In the genomic region with DNA sequence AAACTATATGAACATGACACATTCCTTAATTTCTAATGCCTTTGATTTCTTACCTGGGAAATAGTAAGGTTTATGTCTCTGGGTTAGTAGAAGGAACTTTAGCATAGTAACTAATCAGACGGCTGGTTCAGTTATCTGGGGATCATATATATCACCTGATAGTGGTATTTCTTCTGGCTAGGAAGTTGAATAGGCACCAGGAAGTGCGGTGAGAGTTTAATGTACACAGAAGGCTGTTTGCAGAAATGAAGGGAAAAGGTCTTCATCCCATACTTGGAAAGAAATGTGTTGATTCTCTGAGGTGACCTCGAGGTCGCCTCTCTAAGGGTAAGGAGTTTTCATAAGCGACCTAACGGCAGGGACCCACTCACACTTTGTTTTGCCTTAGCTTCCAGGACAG, we compare ENCODE assay signal across 7 mouse cellular contexts. TPM values are rescaled to one million over a fixed set of nuclear protein-coding genes. Genes with fewer than 3 reads are reported as not detected.
A peak's percentile ranks its signal among the peaks of the same experiment; 100 is the strongest.
DNase-seq lines count a peak whose midpoint lies in the region; ATAC-seq and TF ChIP-seq lines count a peak whose summit lies in the region.

No protein-coding gene starts in this region.

- peaks cover 13% of the 10 kb centered on the region; the same call in 1 of the 2 replicates for H3K27me3 ChIP-seq in hindbrain, embryonic 11.5 days (ENCODE audit: control insufficient read depth, insufficient read depth, low read length)
- H3K27me3 ChIP-seq in liver, postnatal 0 days (ENCODE audit: insufficient read depth, low read length), result peaks cover 14% of the 10 kb centered on the region

- TF ChIP-seq CTCF in liver, postnatal 0 days (IDR thresholded peaks at IDR 0.05; ENCODE audit: low read depth), result no peak

- 21% methylated on average over 6 of the region's 6 CpGs for WGBS in hindbrain, embryonic 11.5 days
- 19% methylated on average over 6 of the region's 6 CpGs for WGBS in liver, postnatal 0 days (ENCODE audit: insufficient replicate concordance)

- TF ChIP-seq EP300 in liver, postnatal 0 days (IDR thresholded peaks at IDR 0.05; ENCODE audit: low read depth), result no peak

- no peak for ATAC-seq in hindbrain, embryonic 11.5 days (ENCODE audit: low FRiP score)
- no peak for ATAC-seq in liver, postnatal 0 days

- no peak overlapping the region for H3K9ac ChIP-seq in hindbrain, embryonic 11.5 days (ENCODE audit: low read depth, low read length)
- H3K9ac ChIP-seq in liver, postnatal 0 days (replicated peaks), result no peak overlapping the region

- no peaks in the 10 kb centered on the region for H3K36me3 ChIP-seq in hindbrain, embryonic 11.5 days (ENCODE audit: control insufficient read depth, insufficient read depth, low read length)
- H3K36me3 ChIP-seq in liver, postnatal 0 days (replicated peaks; ENCODE audit: insufficient read depth, low read length), result no peaks in the 10 kb centered on the region

- H3K27ac ChIP-seq in hindbrain, embryonic 11.5 days (ENCODE audit: low read depth, low read length), result no peak overlapping the region
- H3K27ac ChIP-seq in liver, postnatal 0 days (ENCODE audit: low read depth), result no peak overlapping the region

- no peaks in the 10 kb centered on the region for H3K9me3 ChIP-seq in hindbrain, embryonic 11.5 days (ENCODE audit: control insufficient read depth, low read length)
- H3K9me3 ChIP-seq in liver, postnatal 0 days (ENCODE audit: low read length), result no peaks in the 10 kb centered on the region

- DNase-seq in retina, embryonic 14.5 days (ENCODE audit: low spot score), result peak; percentile 3
- no peak for DNase-seq in retina, postnatal 1 day
- no peak for DNase-seq in hindbrain, embryonic 11.5 days (ENCODE audit: low spot score)
- no peak for DNase-seq in liver, postnatal 0 days
- DNase-seq in urinary bladder, postnatal 25 days (ENCODE audit: low spot score), result no peak
- no peak for DNase-seq in testis, postnatal 10 days (ENCODE audit: low spot score)
- no peak for DNase-seq in right cerebral cortex, postnatal 25 days

- no peak overlapping the region for H3K4me3 ChIP-seq in hindbrain, embryonic 11.5 days (ENCODE audit: low read depth, low read length)
- no peak overlapping the region for H3K4me3 ChIP-seq in liver, postnatal 0 days (ENCODE audit: low read depth, low read length)

- H3K4me2 ChIP-seq in hindbrain, embryonic 11.5 days (replicated peaks; ENCODE audit: low read depth, low read length), result 0 out of 2 replicates have a peak overlapping the region, but pooled peaks have one; percentile 95
- H3K4me2 ChIP-seq in liver, postnatal 0 days (ENCODE audit: low read depth, low read length), result 0 out of 2 replicates have a peak overlapping the region, but pooled peaks have one; percentile 80

- no peaks in the 10 kb centered on the region; the same call in none of the 2 replicates for H3K4me1 ChIP-seq in hindbrain, embryonic 11.5 days (replicated peaks; ENCODE audit: control insufficient read depth, insufficient read depth, low read length)
- peaks cover 9% of the 10 kb centered on the region; the same call in 1 of the 2 replicates for H3K4me1 ChIP-seq in liver, postnatal 0 days (ENCODE audit: insufficient read depth)

RNA-seq across cellular contexts. Expression of a gene that starts 0.3 kb away (rescaled TPM):
- polyA plus RNA-seq in hindbrain, embryonic 11.5 days (2014; fragmentation: Nextera tagmentation; extraction: Ambion mirVana), result 11.4 and 11.8 TPM in 2 replicates
- 0.31 and 0.34 TPM in 2 replicates for polyA plus RNA-seq in liver, postnatal 0 days (2015; fragmentation: Nextera tagmentation; extraction: Ambion mirVana)
